Mouse (Mus musculus): Measurements from ENCODE around the gene Dcps.

- TF ChIP-seq CTCF (IDR thresholded peaks at IDR 0.05; ENCODE audit: extremely low read depth, insufficient read depth, low read length): no peak
- TF ChIP-seq POLR2A (IDR thresholded peaks at IDR 0.05; ENCODE audit: extremely low read depth, insufficient read depth, low read length): no peak
Measured at GRCm38 (mm10) chr9:35164142-35164874, 11.6 kb downstream of the Dcps start.
